Mouse (Mus musculus): Measurements from ENCODE around the gene Mbd5.
"Not testable (repeated sequence)": the region's sequence is repeated elsewhere in the genome, so short reads cannot be mapped to it uniquely, and the experiment has no call there.

The Mbd5 gene

DNA sequence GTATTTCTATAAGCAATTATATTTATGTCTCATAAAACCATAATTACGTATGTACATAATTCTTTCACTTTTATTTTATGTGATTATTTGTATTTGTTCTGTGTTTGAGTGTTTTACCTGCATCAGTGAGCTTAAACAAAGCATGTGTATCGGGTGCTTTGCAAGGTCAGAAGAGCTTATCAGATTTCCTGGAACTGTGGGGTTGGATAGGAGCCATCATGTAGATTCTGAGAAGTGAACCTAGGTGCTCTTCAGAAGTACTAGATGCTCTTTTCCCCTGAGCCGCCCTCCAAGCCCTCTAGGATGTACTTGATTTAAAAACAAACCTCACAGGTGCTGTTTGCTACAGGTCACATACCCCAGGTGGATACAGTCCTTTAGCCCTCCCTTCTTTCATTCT is 227.7 kb downstream of the Mbd5 start:
- no peak for DNase-seq

DNA sequence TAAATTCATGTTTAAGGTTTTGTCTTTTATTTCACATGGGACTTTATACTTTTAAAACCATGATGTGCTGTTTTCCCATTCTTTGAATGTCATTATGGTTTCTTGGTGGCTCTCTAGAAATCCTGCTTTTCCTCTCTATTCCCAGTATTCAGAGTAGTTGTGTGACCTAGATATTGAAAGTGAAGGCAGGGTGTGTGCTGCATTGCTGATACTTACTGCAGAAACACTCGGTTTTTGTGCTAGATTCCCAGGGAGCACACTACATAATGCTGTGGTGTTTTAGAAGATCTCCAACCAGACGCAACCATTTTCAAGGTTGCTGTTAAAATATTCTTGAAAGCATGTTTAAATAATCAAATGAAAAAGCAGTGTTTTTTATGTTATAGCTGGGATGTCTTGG is 241.7 kb downstream of the Mbd5 start:
- DNase-seq = no peak

DNA sequence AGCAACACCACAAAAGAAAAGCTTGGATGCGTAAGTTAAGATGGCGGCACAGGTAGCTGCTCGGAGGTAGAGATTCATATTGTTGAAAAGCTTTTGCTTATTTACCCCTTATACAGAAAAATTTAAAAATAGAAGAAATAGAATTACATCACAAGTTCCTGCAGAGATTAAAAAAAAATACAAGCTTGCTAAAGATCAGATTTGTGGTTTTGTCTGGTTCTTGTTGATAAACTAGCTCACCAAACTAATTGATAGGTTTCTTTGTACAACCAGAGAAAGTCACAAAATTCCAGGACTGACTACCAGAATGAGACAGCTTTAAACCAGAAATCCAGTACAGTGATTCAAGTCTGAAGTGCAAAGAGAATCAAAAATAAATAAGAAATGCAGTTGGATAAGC is 242.4 kb downstream of the Mbd5 start:
- DNase-seq = no peak

DNA sequence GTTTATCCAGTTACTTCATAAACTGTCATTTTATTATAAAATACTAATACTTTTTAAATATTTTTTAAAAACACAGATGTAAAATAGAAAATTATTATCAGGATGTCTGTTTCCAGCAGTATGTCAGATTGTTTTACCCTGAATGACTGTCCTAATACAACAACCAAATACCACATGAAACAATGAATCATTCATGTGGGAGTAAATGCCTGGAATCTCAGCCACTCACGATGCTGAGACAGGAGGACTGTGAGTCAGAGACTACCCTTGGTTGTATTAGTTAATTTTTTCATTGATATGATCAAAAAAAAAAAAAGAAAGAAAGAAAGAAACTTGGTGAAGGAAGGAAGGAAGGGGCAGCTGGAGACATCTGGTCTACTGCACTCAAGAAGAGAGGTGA is 254.8 kb downstream of the Mbd5 start:
- DNase-seq = no peak

DNA sequence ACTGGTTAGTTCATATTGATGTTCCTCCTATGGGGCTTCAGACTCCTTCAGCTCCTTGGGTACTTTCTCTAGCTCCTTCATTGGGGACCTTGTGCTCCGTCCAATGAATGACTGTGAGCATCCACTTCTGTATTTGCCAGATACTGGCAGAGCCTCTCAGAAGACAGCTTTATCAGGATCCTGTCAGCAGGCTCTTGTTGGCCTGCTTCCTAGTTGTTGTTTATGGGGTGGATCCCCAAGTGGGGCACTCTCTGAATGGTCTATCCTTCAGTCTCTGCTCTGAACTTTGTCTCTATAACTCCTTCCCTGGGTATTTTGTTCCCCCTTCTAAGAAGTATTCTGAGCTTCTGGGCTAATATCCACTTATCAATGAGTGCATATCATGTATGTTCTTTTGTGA is 256.4 kb downstream of the Mbd5 start:
- DNase-seq = not testable (repeated sequence)

DNA sequence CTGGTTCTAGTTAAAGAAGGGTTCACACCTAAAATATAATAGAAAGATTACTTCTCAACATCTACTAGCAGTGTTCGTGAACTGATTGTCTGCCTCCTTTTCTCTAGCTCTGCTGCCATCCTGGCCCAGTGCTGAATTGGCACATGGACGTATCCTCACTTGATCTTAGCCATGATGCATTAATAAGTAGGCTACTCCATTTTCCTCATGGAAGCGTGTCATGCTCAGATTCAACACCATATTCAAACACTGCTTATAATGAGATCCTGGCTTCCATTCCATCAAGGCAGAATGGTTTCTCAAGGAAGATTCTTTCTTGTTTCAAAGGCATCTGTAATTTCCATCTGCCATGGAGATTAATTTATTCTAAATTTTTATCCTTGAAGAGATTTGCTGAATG is 260.0 kb downstream of the Mbd5 start:
- DNase-seq = no peak

DNA sequence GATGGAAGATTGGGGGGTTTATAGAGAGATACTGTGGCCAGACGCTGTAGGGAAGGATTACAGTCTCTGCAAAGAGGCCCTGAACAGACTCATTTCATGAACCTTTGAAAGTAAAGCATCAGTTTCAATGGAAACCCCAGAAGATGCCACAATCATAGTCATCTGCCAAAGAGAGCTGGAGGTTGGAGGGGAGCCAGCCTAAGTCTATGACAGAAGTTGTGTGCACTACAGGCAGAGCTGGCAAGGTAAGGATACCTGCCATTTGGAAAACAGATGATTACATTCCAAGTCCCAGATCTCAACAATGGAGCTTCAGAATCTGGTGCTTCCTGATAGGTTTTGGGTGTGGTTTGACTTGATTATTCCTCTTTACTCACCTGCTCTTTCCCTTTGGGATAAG is 261.1 kb downstream of the Mbd5 start:
- DNase-seq = no peak

DNA sequence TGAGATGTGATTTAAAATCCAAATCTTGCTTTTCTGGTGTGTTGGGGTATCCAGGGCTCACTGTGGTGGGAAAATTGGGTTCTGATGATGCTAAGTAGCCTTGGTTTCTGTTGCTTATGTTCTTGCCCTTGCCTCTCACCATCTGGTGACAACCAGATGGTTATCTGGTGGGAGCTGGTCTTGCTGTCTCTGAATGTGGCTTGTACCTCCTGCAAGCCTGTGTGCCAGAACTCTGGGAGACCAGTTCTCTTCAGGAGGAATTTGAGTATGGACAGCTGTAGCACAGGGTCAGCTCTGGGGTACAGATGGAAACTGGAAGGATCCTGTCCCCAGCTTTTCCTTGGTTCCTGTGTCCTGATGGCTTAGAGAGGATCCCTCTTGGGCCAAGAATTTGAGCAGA is 280.4 kb downstream of the Mbd5 start:
- no peak for DNase-seq

DNA sequence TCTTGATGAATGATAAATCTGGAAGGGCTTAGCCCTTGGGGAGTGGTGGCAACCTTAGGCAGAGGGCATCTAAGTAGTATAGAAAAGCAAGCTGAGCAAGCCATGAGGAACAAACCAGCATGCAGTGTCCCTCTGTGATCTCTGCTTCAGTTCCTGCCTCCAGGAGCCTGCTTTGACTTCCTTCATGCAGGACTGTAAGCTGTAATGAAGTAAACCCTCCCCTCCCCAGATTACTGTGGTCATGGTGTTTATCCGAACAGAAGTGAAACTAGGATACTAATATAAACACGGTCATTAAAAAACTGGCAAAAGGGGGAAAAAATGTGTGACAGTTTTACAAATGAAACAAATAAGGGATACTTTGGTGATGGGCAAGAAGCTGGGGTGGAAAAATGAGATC is 284.8 kb downstream of the Mbd5 start:
- DNase-seq = no peak

DNA sequence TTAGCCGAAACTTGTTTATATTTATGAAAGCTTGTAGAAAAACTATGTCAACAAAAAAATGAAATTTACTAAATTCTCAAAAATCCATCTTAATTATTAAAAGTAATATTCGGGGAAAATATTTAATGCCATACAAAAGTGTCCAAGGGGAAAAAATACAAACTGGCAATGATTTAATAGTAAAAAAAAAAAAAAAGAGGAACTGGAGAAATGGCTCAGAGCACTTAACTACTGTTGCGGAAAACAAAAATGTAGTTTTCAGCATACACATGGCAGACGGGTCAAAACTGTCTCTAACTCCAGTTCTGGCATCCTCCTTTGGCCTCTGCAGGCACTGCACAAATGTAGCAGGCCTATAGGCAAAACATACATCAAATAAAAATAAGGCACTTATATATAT is 292.4 kb downstream of the Mbd5 start:
- no peak for DNase-seq

DNA sequence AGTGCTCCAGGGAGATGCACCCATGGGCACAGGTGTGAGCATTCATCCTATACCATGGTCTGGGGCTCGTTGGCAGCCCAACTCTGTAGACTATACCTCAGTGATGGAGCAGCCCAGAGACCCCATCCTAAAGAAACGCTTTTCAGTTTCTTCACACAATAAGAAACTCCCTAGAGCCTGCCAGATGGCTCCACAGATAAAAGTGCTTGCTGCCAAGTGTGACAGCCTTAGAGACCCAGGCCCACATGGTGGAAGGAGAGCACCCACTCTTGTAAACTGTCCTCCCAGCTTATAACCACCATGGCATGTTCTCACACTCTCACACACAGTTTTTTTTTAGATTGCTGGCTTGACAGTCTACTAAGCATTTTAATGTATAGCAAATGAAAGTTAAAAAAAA is 314.8 kb downstream of the Mbd5 start:
- no peak for DNase-seq

DNA sequence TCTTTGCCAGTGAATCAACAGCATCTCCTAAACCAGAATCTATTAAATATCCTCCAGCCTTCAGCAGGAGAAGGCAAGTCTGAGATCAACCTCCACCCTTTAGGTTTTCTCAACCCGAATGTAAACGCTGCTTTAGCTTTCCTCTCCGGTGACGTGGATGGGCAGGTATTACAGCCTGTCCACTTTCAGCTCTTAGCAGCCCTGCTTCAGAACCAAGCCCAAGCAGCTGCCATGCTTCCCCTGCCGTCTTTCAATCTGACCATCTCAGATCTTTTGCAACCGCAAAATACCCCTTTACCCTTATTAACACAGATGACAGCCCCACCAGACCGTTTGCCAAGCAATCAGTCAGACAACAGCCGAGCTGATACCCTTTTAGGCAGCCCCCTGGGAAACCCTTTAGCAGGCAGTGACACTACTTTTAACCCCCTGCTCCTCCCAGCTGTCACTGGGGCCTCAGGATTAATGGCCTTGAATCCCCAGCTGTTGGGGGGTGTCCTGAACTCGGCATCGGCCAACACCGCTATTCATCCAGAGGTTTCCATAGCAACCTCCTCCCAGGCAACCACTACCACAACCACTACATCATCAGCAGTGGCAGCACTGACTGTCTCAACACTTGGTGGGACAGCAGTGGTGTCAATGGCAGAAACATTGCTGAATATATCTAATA is 323.1 kb downstream of the Mbd5 start:
- peak in 1 of 2 experiments; percentile 5 for DNase-seq

DNA sequence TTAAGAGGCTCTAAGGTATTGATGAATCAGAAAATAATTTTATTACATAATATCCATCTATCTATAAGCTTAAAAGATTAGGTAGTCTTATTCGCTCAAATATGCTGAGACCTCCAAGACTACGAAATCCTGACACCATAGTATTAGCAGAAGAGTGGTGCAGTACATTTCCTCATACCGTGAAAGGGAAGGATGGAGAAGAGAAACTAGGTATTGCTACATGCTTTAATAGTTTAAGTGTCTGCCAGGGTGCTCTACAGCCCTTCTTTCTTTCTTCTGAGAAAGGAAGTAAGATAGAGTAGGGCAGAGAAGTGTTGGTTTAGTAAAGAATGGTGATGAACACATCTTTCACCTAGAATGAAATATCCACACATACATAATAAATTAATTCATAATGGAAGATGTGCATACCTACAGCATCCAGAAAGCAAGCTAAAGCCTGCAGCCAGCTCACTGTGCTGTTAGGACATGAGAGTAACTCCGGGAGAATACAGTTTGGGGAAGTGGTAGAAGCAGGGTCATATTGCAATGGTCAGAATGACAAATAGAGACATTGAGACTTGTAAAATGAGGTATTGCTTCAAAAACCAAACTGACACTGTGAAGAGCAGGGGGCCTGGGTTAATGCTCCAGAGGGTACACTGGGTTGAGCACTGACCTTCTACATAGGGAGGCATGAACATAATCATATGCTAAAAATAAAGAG is 326.9 kb downstream of the Mbd5 start:
- DNase-seq = no peak

DNA sequence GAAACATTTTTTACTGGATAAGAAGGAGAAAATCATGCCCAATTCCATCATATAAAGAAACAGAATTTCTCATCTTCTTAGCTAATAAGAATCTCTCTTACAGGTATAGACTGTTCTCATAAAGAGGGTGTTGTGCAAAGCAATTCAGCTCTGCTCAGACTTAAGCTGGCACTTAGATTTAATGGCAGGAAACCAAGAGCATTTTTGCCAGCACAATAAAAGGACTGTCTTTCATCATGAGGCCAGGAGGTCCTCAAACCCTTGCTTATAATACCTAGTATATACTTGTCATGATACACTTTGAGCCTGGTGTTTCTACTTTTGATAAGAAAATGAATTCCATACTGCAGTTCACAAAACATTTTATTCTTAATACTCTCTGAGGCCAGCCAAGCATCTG is 331.2 kb downstream of the Mbd5 start:
- no peak for DNase-seq

DNA sequence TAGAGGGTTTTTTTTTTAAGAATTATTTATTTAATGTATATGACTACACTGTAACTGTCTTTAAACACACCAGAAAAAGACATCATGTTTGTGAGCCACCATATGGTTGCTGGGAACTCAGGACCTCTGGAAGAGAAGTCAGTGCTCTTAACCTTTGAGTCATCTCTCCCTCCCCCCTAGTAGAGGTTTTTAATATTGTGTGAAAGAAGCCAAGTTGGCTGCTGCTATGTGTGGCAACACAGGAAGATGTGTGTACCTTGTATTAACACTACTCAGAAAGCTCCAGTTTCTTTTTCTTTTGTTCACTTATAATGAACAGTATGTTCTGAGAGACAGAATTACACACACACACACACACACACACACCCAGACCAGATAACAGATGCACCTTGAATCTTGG is 334.3 kb downstream of the Mbd5 start:
- DNase-seq = no peak

DNA sequence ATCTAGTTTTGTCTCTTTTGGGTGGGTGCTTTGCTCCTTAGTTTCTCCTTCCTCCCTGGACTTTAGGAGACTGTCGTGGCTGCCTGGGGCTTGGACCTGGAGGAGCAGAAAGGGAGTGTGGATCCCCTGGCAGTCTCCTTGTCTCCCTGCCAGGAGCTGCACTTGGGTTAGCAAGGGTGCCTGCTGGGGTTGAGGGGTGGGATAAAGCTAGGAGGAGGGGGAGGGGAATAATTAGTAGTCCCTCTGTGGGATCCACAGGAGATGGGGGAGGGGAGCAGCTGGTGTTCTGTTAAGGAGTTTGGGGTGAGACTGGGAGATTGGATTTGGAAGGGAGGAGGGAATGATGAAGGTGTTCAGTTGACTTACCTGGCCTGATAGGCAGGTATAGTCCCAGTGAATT is 337.7 kb downstream of the Mbd5 start:
- DNase-seq = no peak

DNA sequence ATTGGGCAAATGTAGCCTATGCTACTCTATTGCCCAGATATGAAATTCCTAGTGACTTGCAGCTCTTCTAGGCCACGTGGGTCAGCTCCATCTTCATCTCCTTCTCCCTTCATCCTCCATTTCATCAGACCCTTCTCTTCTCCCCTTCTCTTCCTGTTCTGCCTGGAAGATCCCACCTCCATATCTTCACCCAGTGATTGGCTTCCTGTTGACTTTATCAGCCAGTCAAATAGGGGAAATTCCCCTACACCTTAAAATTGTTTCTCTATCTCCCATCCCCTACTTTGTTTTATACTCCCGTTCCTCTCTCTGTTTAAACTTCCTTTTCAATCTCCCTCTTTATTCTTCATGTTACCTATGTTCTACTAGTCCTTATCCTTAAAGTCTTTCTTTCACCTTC is 342.4 kb downstream of the Mbd5 start:
- no peak for DNase-seq

DNA sequence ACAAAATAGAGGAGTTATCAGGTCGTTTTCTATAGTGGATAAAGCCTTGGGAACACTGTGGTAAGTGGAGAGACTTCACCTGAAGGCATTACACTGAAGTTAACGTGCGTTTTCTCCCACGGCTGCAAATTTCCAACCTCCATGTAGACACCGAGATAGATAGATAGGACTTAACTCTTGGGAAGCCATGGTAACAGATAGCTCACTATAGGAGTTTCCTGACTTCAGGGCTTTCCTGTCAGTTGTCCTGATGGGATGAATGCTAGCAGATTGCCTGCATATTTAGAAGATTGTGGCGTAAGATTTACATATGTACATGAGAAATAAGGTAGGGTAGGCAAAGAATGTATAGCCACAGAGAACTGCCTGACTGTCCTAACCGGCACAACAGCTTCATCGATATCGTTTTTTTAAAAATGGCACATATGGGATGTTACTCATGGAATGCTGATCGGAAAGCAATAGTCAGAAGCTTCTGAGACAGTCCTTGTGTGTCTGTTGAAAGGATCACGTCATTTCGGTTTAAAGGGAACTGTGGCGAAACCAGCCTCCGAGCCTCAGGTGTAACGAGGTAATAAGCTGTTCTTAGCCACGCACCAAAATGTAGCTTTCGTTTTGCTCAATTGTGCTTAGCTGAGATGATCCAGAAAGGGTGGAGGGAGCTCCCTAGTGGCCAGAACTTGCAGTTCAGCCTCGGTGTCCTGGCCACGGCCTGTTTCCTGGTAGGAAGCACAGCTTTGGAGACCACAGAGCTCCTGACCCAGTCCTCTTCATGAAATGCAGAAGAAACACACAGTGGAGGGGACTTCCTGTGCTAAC is 363.5 kb downstream of the Mbd5 start:
- peak; percentile 90 for DNase-seq

DNA sequence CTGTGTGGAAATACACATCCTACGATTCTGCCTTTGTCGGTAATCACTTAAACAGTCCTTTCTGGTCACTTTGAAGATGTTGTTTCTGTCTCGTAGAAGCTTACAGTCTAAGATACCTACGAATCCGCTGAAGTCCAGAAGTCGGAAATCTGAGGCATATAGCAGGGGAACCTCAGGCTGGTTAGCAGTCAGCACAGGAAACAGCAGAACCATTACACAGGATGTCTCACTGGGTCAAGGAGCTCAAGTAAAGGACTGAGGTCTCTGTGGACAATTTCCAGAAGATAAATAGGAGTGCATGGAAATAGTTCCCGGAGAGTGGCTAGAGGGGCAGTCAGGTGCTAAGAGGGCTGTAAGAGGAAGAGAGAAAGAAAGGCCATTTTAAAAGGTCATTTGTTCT is 384.3 kb downstream of the Mbd5 start:
- DNase-seq = no peak

DNA sequence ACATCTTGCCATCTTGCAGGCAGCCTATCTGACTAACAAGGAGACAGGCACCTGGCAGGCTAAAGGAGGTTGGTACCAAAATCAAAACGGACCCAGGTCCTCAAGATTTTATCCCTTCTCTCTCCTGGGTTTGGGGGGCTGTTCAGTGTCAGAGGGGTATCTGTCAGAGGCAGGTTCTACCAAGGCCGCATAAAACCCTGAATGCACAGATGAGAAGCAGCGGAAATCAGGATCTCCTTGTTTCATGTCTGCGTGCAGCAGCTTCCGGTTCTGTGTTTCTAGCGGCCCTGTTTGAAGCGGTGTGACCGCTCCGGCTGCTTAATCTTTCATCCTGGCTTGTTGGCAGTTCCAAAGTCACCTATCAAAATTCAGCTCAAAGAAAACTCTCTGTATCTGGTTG is 386.0 kb downstream of the Mbd5 start:
- no peak for DNase-seq

DNA sequence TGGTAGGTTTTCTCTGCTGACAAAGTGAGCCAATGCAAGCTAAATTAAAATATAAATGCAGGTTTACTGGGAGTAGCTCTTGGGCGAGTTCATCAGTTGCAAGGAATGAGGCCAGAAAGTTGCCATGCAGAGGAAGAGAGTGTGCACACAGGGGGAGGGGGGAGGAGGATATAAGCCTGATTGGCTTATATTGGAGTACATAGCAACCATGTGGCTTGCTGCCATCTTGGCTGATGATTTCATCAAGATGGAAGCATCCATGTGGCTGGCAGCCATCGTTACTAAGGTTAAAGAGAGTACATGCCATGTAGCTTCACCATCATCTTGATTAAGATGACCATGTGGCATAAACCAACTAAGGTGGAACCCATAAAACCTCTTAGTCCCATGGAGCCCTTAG is 395.0 kb downstream of the Mbd5 start:
- no peak for DNase-seq

DNA sequence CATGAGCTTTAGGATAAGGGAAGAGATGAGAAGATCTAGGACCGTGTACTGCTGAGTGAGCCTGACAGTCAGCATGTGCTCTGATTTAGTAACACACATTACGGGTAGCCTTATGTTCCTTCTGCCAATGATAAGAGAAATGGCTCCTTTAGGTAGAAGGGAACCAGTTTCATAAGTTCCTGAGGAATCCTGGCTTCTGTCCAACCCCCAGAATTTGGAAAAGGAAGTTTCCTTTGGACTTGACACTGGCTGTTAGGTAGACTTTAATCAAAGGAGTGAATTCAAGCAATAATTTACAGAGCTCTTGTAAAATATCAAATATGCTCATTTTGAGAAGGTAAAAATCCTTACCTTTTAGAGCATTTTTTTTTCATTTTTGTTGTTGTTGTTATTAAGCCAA is 396.5 kb downstream of the Mbd5 start:
- no peak for DNase-seq

DNA sequence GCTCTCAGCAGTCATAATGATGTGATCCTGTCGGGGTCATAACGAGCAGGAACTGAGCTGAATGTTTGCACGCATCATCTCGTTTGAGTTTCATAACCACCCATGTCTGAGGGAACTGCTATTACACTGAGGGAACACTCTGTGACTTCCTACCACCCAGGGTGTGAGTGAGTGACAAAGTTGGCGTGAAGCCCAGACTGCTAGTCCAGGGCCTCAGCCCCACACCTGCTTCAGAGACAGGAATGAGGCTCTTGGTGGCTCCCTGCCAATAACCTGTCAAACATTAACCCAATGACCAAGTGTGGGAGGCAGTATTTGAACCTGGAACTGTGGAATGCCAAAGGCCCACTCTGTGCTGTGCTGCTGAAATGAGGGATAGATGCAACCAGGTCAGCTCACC is 400.5 kb downstream of the Mbd5 start:
- DNase-seq = peak; percentile 80 to 89

DNA sequence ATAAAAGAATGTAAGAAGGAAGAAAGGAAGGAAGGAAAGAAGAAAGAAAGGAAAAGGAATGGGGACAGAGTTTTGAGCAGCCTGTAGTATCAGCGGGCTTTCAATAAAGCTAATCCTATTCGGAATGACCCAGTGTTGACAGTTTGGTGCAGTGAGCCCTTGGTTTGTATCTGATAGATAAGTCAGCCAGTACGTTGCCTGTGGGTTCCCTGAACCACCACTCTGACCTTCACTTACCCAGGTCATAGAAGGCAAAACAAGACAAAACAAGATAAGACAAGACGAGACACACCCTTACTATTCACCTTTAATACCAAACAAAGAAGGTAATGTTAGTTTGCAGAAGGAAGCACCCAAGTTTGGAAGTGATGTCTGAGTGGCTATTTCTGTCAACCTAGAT is 401.5 kb downstream of the Mbd5 start:
- DNase-seq = no peak
